Mouse (Mus musculus): ENCODE measurements around the gene Gal3st1. TPM values are rescaled to one million over a fixed set of nuclear protein-coding genes. Genes with fewer than 3 reads are reported as not detected.
"Not testable (repeated sequence)": the region's sequence is repeated elsewhere in the genome, so short reads cannot be mapped to it uniquely, and the experiment has no call there.

The Gal3st1 gene
- polyA plus RNA-seq, 1 experiment = not detected

- H3K4me1 ChIP-seq (ENCODE audit: control insufficient read depth, insufficient read depth, insufficient read length, low read length) = no peaks in the 10 kb centered on the region
- no peak overlapping the region for H3K27ac ChIP-seq (replicated peaks; ENCODE audit: low read depth, low read length)
- H3K4me3 ChIP-seq (ENCODE audit: insufficient read depth, low read depth, low read length) = no peak overlapping the region
These were observed 16.1 kb downstream of the Gal3st1 start for GRCm38 (mm10) chr11:3999547-3999946.

GRCm38 (mm10) chr11:4001603-4002002 lies 18.2 kb downstream of the Gal3st1 start:
- no peaks in the 10 kb centered on the region for H3K4me1 ChIP-seq (ENCODE audit: control insufficient read depth, insufficient read depth, insufficient read length, low read length)
- no peak overlapping the region for H3K4me3 ChIP-seq (ENCODE audit: insufficient read depth, low read depth, low read length)
- no peak overlapping the region for H3K27ac ChIP-seq (replicated peaks; ENCODE audit: low read depth, low read length)

- H3K4me1 ChIP-seq (ENCODE audit: control insufficient read depth, insufficient read depth, insufficient read length, low read length) = no peaks in the 10 kb centered on the region; the same call in 1 of the 2 replicates
These were observed 21.9 kb downstream of the Gal3st1 start for GRCm38 (mm10) chr11:4005220-4005805.

DNA sequence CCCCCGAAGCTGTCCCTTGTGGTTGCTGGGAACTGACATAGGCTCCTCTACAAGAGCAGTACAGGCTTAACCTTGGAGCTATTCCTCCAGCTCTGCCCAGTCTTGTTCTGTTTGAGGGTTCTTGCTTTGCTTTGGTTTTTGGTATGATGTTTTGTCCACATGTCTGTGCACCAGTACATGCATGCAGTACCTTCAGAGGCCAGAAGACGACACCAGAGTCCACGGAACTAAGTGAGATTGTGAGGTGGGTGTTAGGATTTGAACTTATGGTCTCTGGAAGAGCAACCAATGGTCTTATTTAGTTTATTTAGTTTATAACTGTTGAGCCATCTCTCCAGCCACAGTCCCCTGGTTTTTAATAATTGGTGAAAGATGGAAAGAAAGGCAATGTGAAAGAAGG lies 23.0 kb downstream of the Gal3st1 start:
- Histone ChIP-seq H3K4me1 (ENCODE audit: control insufficient read depth, insufficient read depth, insufficient read length, low read length) (no peaks in the 10 kb centered on the region; the same call in 1 of the 2 replicates), H3K4me3 (ENCODE audit: insufficient read depth, low read depth, low read length) (no peak overlapping the region), H3K27ac (replicated peaks; ENCODE audit: low read depth, low read length) (no peak overlapping the region)

More at GRCm38 (mm10) chr11:4005220-4005805, 21.9 kb downstream of the Gal3st1 start:
- no peak overlapping the region for H3K27ac ChIP-seq (replicated peaks; ENCODE audit: low read depth, low read length)
- H3K4me3 ChIP-seq (ENCODE audit: insufficient read depth, low read depth, low read length) = no peak overlapping the region

GRCm38 (mm10) chr11:4012616-4013015 lies 29.2 kb downstream of the Gal3st1 start:
- H3K4me1 ChIP-seq (ENCODE audit: control insufficient read depth, insufficient read depth, insufficient read length, low read length) = no peaks in the 10 kb centered on the region; the same call in 1 of the 2 replicates
- H3K4me3 ChIP-seq (ENCODE audit: insufficient read depth, low read depth, low read length) = no peak overlapping the region
- no peak overlapping the region for H3K27ac ChIP-seq (replicated peaks; ENCODE audit: low read depth, low read length)

DNA sequence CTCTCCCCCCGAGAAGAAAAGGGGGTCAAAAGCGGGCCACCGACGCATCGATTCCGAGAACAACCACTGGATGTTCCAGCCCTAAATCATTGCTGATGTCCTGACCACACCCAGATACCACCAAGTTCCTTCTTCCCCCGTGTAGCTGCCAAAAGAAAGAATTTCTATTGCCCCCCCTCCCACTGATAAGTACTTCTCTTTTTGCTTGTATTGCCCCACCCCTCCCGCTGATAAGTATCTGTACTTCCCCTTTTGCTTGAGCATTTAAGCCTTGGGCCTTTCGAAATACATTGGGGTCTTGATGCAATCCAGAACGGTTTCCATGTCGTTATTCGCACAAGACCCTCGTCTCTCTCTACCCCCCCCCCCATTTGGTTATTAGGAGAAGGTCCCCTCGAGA lies 32.4 kb downstream of the Gal3st1 start:
- not testable (repeated sequence) for H3K4me1 ChIP-seq (ENCODE audit: control insufficient read depth, insufficient read depth, insufficient read length, low read length); H3K27ac ChIP-seq (replicated peaks; ENCODE audit: low read depth, low read length); H3K4me3 ChIP-seq (ENCODE audit: insufficient read depth, low read depth, low read length)

DNA sequence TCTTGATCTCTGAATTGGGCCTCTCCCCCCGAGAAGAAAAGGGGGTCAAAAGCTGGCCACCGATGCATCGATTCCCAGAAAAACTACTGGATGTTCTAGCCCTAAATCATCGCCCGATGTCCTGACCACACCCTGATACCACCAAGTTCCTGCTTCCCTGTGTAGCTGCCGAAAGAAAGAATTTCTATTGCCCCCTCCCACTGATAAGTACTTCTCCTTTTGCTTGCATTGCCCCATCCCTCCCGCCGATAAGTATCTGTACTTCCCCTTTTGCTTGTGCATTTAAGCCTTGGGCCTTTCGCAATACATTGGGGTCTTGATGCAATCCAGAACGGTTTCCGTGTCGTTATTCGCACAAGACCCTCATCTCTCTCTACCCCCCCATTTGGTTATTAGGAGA lies 38.7 kb downstream of the Gal3st1 start:
- H3K4me1 ChIP-seq (ENCODE audit: control insufficient read depth, insufficient read depth, insufficient read length, low read length); H3K4me3 ChIP-seq (ENCODE audit: insufficient read depth, low read depth, low read length); H3K27ac ChIP-seq (replicated peaks; ENCODE audit: low read depth, low read length): not testable (repeated sequence)

- Histone ChIP-seq H3K4me3 (ENCODE audit: insufficient read depth, low read depth, low read length) (no peak overlapping the region), H3K4me1 (ENCODE audit: control insufficient read depth, insufficient read depth, insufficient read length, low read length) (no peaks in the 10 kb centered on the region), H3K27ac (replicated peaks; ENCODE audit: low read depth, low read length) (no peak overlapping the region)
These were observed 39.9 kb downstream of the Gal3st1 start for GRCm38 (mm10) chr11:4023321-4023720.

- Histone ChIP-seq H3K27ac (replicated peaks; ENCODE audit: low read depth, low read length) (no peak overlapping the region), H3K4me3 (ENCODE audit: insufficient read depth, low read depth, low read length) (no peak overlapping the region), H3K4me1 (ENCODE audit: control insufficient read depth, insufficient read depth, insufficient read length, low read length) (no peaks in the 10 kb centered on the region)
These were observed 43.6 kb downstream of the Gal3st1 start for GRCm38 (mm10) chr11:4027066-4027465.

DNA sequence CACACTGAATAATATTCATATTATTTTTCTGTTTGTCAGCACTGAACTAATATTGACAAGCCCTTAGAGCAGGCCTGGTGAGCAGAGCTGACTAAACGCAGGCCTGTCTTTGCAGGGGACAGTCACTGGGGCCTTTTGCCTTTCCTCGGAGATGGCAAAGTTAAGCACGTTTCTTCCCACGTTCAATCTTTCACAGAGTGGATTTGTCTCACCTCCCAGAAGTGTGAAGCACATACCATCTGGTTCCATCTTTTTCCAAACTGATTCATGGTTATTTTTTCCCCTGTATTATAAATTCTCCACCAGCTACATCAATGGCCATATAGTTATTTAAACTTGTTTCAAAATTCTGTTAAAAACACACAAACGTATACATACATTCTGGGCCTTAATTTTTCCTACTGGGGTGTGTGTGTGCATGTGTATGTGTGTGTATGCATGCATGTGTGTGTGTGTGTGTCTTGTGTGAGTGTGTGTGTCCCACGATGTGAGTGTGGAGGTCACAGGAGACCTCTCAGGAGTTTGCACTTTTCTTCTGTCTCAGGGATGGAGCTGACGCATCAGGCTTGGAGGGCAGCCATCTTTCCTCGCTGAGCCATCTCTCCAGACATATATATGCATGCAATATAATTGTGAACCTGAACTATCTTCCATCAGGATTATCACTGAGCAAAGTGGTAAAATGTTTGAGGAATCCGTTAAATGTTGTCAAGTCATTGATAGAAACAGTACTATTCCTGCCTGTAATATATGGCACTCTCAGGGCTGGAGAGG lies 44.3 kb downstream of the Gal3st1 start:
- Histone ChIP-seq H3K4me1 (ENCODE audit: control insufficient read depth, insufficient read depth, insufficient read length, low read length) (no peaks in the 10 kb centered on the region), H3K4me3 (ENCODE audit: insufficient read depth, low read depth, low read length) (no peak overlapping the region), H3K27ac (replicated peaks; ENCODE audit: low read depth, low read length) (no peak overlapping the region)

- no peak overlapping the region for H3K27ac ChIP-seq (replicated peaks; ENCODE audit: low read depth, low read length)
- no peaks in the 10 kb centered on the region for H3K4me1 ChIP-seq (ENCODE audit: control insufficient read depth, insufficient read depth, insufficient read length, low read length)
- no peak overlapping the region for H3K4me3 ChIP-seq (ENCODE audit: insufficient read depth, low read depth, low read length)
These were observed 45.9 kb downstream of the Gal3st1 start for GRCm38 (mm10) chr11:4029343-4029742.

- Histone ChIP-seq H3K4me1 (ENCODE audit: control insufficient read depth, insufficient read depth, insufficient read length, low read length) (no peaks in the 10 kb centered on the region), H3K4me3 (ENCODE audit: insufficient read depth, low read depth, low read length) (peak within 1 kb of the TSS; percentile 35; the same call in 1 of the 2 replicates), H3K27ac (replicated peaks; ENCODE audit: low read depth, low read length) (peak within 1 kb of the TSS; percentile 93)
These were observed 47.9 kb downstream of the Gal3st1 start, which contains the start of gene Sec14l4 for GRCm38 (mm10) chr11:4031126-4031941. TSS of gene Sec14l4 (plus strand) at chr11:4031462.

GRCm38 (mm10) chr11:4031961-4032360 lies 48.5 kb downstream of the Gal3st1 start:
- Histone ChIP-seq H3K4me3 (ENCODE audit: insufficient read depth, low read depth, low read length) (peak overlapping the region; percentile 35; the same call in 1 of the 2 replicates), H3K4me1 (ENCODE audit: control insufficient read depth, insufficient read depth, insufficient read length, low read length) (no peaks in the 10 kb centered on the region), H3K27ac (replicated peaks; ENCODE audit: low read depth, low read length) (no peak overlapping the region)

DNA sequence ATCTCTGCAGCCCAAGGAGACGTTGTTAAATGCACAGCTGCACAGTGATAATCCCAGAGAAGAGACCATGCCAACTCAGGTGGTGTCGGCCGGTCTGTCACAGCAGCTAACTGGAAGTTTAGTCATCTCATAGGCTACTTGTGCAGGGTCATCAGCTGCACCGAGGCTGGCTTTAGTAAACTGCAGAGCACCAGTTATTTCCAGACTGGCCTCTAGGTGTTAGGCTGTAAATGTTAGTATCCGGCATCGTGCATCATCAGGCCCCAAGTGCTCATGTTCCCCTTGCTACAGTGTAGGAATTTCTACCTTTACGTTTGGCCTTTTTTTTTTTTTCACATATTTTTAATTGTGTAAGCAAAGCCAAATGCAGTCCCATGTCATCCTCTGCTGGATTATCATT lies 50.0 kb downstream of the Gal3st1 start:
- no peak overlapping the region for H3K27ac ChIP-seq (replicated peaks; ENCODE audit: low read depth, low read length)
- H3K4me3 ChIP-seq (ENCODE audit: insufficient read depth, low read depth, low read length) = no peak overlapping the region
- no peaks in the 10 kb centered on the region for H3K4me1 ChIP-seq (ENCODE audit: control insufficient read depth, insufficient read depth, insufficient read length, low read length)

GRCm38 (mm10) chr11:4034169-4034568 lies 50.7 kb downstream of the Gal3st1 start:
- H3K4me3 ChIP-seq (ENCODE audit: insufficient read depth, low read depth, low read length) = no peak overlapping the region
- H3K27ac ChIP-seq (replicated peaks; ENCODE audit: low read depth, low read length) = no peak overlapping the region
- no peaks in the 10 kb centered on the region for H3K4me1 ChIP-seq (ENCODE audit: control insufficient read depth, insufficient read depth, insufficient read length, low read length)
